Mouse (Mus musculus) kidney, postnatal 36 days (tissue): ENCODE measurements around the gene Armc12.

Source experiments
- DNase-seq, 2 experiments: peaks; one replicate each; pipeline ENCODE4 v3.0.0; 2021 to 2022; ENCODE audit warnings: mixed read lengths in 2 of 2

The Armc12 gene

DNA sequence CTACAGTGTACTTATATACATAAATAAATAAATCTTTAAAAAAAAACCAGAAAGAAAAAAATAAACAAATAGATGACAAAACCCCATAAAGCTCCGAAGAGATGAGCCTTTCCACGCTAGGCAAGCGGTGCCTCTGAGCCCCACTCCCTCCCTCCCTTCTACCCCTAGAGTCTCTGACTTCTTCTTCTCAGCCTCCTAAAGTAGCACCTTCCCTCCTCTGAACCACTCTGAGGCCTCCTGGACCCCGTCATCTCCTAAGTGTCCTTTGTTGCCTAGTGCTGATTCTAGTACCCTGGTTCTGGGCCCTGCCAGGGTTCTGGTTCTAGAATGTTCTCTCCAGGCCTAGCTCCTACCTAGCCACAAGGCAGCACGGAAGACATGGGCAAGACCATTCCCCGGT lies at the start of gene Armc12:
Armc12 (plus strand) TSS at position 301 of the 400 bp plus-strand sequence.
- no peak for DNase-seq

DNA sequence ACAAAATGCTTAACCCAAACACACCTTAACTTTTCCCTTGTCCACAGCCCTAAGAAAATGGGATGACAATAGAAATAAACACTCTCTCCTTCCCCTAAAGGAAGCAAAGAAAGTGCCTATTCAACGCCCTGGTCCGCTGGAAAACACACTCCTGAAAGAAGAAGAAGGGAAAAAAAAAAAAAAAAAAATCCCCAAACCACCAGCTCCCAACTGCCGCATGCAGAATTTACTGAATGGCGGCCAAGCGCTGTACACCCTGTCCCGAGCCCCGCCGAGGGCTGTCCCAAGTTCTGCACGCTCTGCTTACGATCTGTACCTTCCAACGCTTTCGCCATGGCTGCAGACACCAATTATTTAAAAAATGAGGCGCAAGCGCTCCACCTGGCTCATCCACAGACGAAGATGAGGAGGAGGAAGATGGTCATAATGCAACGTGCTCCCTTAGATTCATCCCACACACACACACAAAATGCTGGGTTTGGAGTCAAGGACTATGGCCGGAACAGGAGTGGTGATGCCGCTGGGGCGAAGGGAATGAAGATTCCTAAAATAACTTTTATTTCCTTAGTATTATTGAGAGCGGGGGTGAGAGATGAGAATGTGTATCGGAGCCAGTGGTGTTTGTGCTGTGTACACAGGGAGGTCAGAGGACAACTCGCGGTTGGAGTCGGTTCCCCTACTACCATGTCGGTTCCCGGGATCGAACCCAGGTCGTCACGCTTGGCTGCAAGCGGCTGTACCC lies 45.7 kb upstream of the Armc12 start:
- DNase-seq, result peak; percentile 66 to 76

- peak in 1 of 2 experiments; percentile 67 for DNase-seq
These were observed 45.1 kb upstream of the Armc12 start for GRCm38 (mm10) chr17:28485446-28485948.

DNA sequence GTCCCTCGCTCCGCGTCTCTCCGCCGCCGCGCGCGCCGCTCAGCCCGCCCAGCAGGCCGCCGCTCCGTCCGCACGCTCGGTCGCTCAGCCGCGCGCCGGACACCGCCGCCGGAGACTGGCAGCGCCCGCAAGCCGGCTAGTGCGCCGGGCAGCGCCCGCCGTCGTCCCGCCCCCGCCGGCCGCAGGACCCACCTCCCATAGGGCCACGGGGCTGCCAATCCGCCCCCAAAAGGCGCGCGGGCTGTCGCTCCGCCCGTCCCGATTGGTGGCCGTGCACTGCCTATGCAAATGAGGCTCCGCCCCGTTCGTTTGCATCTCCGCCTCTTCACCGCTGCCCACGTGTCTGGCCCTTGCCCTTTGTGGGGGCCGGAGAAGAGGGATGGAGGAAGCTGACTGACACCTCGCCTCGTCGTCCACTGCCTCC lies 44.6 kb upstream of the Armc12 start:
- DNase-seq, result peak; percentile 99

DNA sequence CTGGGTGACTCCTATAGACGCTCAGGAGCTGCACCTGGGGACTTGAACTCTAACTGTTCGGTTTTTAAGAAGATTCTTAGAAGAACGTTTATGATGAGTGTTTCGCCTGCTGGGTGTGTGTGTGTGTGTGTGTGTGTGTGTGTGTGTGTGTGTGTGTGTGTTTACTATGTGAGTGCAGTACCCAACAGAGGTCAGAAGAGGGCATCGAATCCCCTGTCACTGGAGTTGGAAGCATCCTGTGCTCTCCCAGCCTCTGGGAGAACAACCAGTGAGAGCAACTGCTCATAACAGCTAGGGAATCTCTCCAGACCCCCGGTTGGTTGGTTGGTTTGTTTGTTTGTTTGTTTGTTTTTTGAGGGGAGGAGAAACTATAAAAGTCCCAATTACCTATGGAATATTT lies 43.9 kb upstream of the Armc12 start:
- DNase-seq, result no peak

DNA sequence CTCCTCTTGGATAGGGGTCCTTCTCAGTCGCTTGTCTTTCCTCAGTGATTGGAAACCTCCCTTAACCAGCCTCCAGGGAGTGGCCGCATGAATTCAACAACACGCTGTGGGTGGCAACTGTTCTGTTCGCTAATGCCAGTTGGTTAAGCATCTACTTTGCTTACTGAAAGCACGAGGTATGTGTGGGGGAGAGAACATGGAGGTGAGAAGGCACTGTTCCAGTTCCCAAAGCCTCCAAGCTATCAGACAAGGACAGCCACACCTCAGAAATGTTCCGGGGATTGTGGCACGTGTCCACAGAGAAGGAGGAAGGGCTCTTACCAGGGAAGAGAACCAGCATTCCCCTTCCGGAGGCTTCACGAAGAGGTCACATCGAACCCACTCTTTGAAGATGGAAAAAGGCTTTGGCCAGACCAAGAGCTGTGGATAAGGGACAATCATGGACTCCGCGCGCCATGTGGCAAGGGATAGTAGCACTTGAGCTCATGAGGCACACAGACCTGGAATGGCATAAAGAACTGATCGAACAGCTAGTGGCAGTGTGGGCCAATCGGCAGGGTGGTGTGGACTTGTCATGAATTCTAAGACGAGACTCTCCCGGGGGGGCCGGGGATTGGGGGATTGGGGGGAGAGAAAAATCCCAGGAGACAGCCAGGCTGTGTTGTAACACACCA lies 42.9 kb upstream of the Armc12 start:
- no peak for DNase-seq

- DNase-seq, result no peak
These were observed 42.2 kb upstream of the Armc12 start for GRCm38 (mm10) chr17:28488258-28489013.

GRCm38 (mm10) chr17:28491035-28491770 lies 39.4 kb upstream of the Armc12 start:
- no peak for DNase-seq

DNA sequence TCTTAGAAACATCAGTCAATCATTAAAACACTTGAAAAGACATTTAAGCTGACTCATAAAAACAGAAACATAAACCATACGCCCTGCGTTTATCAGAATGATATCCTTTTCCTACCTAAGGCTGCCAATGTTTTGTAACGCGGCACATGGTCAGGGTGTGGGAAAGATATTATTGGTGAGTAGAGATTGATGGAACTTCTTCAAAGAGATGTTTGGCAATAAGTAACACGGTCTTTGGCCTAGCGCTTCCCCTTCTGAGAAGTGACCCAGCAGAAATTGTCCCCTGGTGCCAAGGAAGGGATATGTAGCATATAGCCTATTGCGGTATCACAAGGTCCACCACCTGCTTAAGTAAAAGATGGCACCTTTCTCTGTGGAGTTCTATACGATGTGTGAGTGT lies 34.8 kb upstream of the Armc12 start:
- no peak for DNase-seq

DNA sequence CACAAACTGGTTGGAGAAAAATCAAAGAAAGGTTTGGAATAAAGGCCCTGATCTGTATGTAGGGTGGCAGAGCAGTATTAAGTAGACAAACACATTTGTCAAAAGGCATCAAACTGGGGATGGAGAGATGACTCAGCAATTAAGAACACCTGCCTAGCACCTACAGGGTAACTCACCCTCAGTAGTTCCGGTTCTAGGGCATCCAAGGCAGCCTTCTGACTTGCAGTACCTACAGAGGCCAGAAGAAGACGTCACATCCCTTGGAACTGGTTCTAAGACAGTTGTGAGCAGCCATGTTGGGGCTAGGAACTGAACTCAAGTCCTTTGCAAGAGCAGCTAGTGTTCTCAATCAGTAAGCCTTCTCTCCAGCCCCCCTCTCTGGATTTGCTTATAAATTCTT lies 31.4 kb upstream of the Armc12 start:
- DNase-seq, result no peak

GRCm38 (mm10) chr17:28500465-28500864 lies 30.1 kb upstream of the Armc12 start:
- DNase-seq, result no peak

GRCm38 (mm10) chr17:28502196-28502821 lies 28.3 kb upstream of the Armc12 start:
- no peak for DNase-seq

GRCm38 (mm10) chr17:28504182-28504581 lies 26.4 kb upstream of the Armc12 start:
- DNase-seq, result no peak

DNA sequence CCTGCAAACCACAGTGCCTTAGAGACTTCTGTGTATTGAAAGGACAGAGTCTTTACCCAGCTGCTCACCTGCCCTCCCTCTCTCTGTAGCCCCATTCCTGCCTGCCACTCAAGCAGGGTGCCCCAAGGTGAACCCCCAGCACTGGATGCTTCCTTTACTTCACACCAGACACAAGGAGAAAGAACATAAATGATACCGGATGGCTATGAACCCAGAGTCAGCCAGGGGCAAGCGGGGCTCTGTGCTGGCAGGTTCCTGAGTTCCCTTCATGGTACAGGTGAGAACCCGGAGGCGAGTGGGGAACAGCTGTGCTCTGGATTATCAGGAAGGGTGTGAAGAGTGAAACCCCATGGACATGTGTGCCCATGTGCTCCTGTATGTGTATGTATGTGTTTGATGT lies 25.0 kb upstream of the Armc12 start:
- DNase-seq, result no peak

DNA sequence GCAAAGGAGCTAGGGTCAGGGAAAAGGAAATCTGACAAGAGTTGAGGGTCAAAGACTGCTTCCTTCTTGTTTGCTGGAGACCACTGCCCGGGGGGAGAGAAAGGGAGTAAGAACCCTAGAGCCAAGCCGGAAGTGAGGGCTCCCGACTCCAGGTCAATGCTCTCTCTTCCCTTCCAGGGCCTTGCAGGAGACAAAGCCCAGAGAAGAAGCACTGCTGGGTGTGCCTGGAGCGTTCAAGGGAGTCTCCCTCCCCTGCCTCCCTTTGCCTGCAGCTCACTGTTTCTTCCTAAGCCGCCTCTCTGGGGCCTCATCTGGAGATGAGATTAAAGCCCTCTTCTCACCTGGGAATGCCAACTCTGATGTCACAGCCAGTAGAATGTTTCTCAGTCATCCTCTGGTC lies 23.7 kb upstream of the Armc12 start:
- no peak for DNase-seq

DNA sequence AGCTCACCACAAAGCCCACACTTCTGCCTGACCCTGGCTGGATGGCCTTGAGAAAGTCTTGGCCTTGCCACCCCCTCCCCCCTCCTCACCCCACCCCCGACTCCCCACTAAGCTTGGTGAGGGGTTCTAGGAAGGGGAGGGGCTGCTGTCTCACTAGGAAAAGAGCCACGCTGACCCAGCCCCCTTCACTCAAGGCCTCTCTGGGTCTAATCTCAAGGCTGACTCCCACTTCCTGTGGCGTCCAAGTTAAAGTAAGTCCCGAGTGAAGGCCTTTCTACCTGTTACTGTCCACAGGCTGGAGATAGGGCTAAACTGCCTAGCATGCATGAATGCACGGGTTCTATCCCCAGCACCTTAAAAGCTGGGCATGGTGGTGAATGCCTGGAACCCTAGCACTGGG lies 23.1 kb upstream of the Armc12 start:
- DNase-seq, result no peak

DNA sequence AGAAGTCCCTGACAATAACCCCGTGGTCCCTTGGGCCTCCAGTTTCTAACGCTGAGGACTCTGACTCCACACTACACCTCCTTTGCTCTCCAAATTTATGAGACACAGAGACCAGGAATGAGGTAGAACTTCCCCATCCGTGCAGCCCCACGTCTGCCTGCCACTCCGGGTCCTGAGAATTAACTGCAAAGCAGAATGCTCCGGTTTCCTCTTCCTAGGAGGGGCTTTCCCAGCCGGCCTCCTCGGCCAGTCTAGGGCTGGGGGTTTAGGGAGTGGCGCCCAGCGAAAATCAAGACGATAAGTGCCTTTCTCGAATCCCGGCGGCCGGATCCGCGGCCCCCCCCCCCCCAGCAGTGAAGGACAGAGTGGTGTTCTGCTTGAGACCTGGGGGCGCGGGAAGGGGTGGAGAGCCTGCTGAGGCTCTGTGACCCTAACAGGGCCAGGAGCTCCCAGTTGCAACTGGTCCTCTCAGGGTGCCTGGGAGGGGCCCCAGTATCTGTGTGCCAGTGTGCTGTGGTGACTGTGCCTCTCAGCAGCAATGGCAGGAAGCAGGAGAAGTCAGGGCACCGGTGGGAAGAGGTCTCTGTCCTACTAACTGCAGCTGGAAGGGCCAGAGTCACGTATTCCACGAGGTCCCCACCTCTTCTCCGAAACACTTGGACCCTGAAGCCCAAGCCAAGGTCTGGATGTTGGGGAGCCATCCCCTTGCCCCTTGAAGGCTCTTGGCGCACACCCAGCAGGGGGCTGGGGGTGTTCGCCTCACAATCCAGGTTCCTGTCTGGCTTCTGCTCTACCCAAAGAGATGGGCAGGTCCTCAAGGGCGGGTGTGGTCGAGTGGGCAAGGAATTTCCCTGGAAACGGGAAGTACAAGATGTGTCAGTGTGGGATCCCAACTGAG lies 19.9 kb upstream of the Armc12 start:
- no peak for DNase-seq

- DNase-seq, result no peak
These were observed 18.7 kb upstream of the Armc12 start for GRCm38 (mm10) chr17:28511616-28512541.

DNA sequence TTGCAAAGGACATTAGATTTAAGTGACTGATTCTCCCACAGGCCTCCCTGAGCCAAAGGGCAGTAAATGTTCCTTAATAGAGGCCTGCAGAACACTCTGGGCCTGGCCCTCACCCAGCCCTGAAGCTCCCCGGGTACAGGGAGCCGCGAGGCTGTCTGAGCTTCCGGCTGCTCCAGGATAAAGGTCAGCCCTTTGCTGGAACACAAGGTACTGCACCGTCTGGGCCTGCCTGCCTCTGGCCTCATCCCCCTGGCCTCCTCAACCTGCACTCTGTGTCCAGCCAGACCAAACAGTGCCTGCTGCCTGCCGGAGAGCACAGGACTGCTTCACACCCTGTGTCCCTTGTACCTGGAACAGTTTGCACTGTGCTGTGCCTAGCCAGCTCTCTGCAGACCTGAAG lies 17.9 kb upstream of the Armc12 start:
- DNase-seq, result peak; percentile 89 to 97

DNA sequence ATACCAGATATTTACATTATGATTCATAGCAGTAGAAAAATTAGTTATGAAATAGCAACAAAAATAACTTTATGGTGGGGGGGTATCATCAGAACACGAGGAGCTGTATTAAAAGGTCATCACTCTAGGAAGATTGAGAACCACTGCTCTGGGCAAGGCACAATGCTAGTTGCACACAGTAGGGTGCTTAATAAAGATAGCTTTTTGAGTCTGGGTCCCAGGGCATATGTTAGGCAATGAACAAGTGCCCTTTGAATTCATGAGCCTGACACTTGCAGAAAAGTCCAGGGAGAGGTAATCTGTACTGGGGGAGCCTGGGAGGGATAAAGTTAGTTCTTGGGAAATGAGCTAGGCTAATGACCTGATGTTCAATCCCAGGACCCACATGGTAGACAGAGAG lies 17.3 kb upstream of the Armc12 start:
- no peak for DNase-seq
